Mouse (Mus musculus) layer of hippocampus, adult 9-10 months (tissue): ENCODE data around the gene Gm18596.
"Not testable (repeated sequence)": the region's sequence is repeated elsewhere in the genome, so short reads cannot be mapped to it uniquely, and the experiment has no call there.

Experiments used
- DNase-seq: peaks from one replicate; pipeline ENCODE4 v3.0.0; 2022; ENCODE audit warnings: low spot score

Gene Gm18596

DNA sequence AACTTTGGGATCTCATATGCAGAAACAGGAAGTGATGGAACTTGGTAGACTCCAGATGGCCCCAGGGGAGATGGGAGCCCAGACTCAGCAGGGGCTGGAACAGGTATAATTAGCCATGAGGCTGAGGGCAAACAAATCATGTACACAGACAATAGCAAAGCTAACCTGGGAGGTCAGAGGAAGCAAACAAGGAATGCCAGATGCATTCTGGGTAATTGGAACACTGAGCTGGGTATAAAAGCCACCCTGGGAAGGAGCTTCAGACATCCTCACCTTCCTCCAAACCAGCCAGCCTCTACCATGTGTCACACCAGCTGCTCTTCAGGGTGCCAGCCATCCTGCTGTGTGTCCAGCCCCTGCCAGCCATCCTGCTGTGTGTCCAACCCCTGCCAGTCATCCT lies 31.3 kb downstream of the Gm18596 start, which contains the start of gene Gm10024:
Gm10024 (plus strand) TSS at position 301 of the 400 bp plus-strand sequence.
- DNase-seq, result not testable (repeated sequence)

DNA sequence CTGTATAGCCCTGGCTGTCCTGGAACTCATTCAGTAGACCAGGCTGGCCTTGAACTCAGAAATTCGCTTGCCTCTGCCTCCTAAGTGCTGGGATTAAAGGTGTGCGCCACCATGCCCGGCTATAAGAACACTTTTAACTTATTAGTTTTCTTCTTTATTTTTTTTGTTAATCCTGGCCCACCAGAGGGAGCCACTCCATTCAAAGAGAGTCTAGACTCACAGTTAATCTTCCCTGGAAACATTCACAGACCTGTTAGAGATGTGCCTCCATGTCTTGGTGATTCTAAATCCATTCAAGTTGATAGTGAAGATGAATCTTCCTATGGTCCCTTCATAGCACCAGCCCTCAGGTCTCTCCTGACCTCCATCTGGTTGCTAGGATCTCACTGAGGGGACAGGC lies 32.6 kb downstream of the Gm18596 start:
- no peak for DNase-seq

DNA sequence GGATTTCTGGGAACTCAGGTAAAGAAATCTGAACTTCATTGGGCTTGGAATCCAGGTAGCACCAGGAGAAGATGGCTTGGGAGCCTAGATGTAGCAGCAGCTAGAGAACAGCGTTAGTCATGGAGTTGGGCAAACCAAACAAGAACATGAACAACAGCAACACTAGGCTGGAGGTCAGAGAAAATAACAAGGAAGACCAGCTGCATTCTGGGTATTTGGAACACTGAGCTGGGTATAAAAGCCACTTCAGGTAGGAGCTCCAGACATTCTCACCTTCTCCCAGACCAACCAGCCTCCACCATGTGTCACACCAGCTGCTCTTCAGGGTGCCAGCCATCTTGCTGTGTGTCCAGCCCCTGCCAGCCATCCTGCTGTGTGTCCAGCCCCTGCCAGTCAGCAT lies 36.1 kb downstream of the Gm18596 start, which contains the start of gene Gm10272:
Gm10272 (plus strand) TSS at position 301 of the 400 bp plus-strand sequence.
- no peak for DNase-seq

DNA sequence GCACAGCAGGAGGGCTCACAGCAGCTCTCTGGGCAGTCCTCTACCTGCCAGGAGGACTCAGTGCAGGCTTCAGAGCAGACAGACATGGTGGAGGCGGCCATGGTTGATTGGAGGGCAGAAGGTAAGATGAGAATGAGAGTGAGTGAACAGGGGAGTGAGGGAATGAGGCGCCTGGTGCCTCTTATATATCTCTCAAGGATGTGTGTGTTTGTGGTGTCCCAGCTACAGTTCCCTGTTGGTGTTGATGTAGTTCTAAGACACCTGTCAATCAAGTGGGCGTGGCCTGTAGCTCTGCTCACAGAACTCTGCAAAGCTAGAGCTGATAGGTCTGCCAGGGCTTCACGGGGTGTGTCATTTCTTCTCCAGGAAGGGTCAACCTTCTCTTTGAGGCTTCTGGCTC lies 45.3 kb downstream of the Gm18596 start, which contains the start of gene Gm9508:
Gm9508 (minus strand) TSS at position 101 of the 400 bp plus-strand sequence.
- DNase-seq, result no peak
